Mouse (Mus musculus): ENCODE results near the gene Agbl5.

- TF ChIP-seq POLR2A (IDR thresholded peaks at IDR 0.05; ENCODE audit: low read depth, low read length) = no peak
- no peak for TF ChIP-seq CTCF (conservative IDR thresholded peaks at IDR 0.05; ENCODE audit: insufficient read depth, insufficient read length, low read depth, low read length)
Measured at GRCm38 (mm10) chr5:30910481-30910880, 22.0 kb downstream of the Agbl5 start.
